Mouse (Mus musculus): ENCODE measurements around the gene Rexo4. TPM values are rescaled to one million over a fixed set of nuclear protein-coding genes. Genes with fewer than 3 reads are reported as not detected.
A peak's percentile ranks its signal among the peaks of the same experiment; 100 is the strongest.

The Rexo4 gene
- polyA plus RNA-seq (2012; rRNA removed): 82.2 and 85.9 TPM in 2 replicates

DNA sequence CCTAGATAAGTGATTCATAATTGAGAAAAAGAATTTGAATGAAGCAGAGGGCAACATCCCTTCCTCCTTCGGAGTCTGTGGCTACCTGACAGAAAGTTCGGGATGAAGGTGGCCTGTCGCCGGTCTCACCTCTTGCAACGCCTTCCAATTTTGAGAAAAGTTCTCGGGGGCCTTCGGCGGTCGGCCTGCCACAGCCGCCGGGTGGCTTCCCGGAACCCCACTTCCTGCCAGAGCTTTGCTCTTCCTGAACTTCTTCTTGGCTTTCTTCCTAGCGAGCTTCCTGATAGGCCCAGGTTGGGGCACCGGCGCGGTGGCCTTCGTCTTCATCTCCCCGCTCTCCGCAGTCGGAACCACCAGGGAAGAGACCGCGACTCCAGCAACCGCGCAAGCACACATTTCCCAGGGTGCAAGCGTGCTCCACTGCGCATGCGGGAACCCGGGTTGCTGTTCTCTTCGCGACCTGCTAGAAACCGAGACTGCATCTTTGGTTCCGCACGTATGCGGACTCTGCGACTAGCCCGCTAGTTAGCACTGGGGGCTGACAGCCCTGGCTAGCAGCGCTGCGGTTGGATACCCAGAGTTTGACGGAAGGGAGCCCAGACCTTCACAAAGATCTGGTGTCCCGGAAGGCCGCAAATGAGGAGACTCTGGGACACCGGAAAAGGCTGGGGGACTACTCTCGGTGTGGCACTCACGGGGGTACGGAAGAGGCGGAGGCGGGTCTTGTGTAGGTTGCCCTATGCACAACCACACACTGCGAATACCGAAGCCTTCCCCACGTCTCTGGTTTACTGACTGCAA, at the start of gene Rexo4:
Gene Rexo4, minus strand, starts transcription at position 464 of the 801 bp plus-strand sequence.
- Histone ChIP-seq H3K4me1 (ENCODE audit: control insufficient read depth, insufficient read depth, low read length) (peaks cover 9% of the 10 kb centered on the region; the same call in 1 of the 2 replicates), H3K27ac (ENCODE audit: insufficient read depth, low read length) (peak within 1 kb of the TSS; percentile 23), H3K4me3 (ENCODE audit: insufficient read depth, low read length) (peak within 1 kb of the TSS; percentile 41)
- TF ChIP-seq CTCF (IDR thresholded peaks at IDR 0.05; ENCODE audit: extremely low read depth, insufficient read depth, low read length) (no peak), POLR2A (IDR thresholded peaks at IDR 0.05; ENCODE audit: extremely low read depth, insufficient read depth, low read length) (peak; percentile 84)

GRCm38 (mm10) chr2:27009714-27010244, 45.6 kb upstream of the Rexo4 start, which contains the start of gene Cacfd1:
Cacfd1 (plus strand) TSS chr2:27009926.
- Histone ChIP-seq H3K4me1 (ENCODE audit: control insufficient read depth, insufficient read depth, low read length) (peaks cover 2% of the 10 kb centered on the region; the same call in 1 of the 2 replicates), H3K4me3 (ENCODE audit: insufficient read depth, low read length) (peak within 1 kb of the TSS; percentile 52), H3K27ac (ENCODE audit: insufficient read depth, low read length) (peak within 1 kb of the TSS; percentile 28; the same call in 1 of the 2 replicates)
- TF ChIP-seq CTCF (IDR thresholded peaks at IDR 0.05; ENCODE audit: extremely low read depth, insufficient read depth, low read length) (no peak), POLR2A (IDR thresholded peaks at IDR 0.05; ENCODE audit: extremely low read depth, insufficient read depth, low read length) (peak; percentile 57; the same call in 1 of the 2 replicates)

DNA sequence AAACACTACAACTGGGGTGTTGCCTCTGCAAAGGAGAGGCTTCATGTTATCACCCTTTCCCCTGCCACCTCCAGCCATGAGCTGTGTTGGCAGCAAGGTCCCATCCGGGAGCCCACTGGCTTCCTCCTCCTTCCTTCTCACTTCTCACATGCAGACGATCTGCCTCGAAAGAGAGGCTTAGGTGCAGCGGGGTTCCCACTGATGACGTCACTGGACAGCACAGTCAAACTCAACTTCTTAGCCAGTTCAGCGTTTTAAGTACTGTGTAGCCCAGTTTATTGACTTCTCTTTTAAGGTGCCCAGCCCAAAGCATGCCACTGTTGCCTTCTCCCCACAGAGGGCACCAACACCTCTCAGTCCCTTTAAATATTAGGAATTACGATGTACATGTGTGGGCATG, 43.5 kb upstream of the Rexo4 start:
- H3K4me1 ChIP-seq (ENCODE audit: control insufficient read depth, insufficient read depth, low read length): peaks cover 2% of the 10 kb centered on the region; the same call in 1 of the 2 replicates
- no peak overlapping the region for H3K4me3 ChIP-seq (ENCODE audit: insufficient read depth, low read length)
- no peak overlapping the region for H3K27ac ChIP-seq (ENCODE audit: insufficient read depth, low read length)
- TF ChIP-seq POLR2A (IDR thresholded peaks at IDR 0.05; ENCODE audit: extremely low read depth, insufficient read depth, low read length) (no peak), CTCF (IDR thresholded peaks at IDR 0.05; ENCODE audit: extremely low read depth, insufficient read depth, low read length) (no peak)

DNA sequence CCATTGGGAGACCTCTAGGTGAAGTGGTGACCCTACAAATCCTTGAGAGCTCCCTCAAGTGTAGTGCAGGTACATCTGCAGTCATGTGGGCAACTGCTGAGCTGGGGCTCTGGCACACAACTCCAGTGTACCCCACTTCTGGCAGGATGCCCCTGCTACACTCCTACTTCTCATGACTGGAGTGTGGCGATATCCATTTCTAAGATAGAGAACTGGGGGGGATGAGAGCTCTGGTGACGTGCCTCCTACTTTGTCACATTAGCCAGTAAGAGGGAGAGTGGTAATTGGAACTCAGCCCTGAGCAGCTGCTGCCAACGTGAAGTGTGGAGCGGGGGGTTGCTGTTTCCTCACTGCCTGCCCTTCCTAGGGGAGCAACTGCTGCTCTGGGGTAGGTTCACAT, 42.1 kb upstream of the Rexo4 start:
- TF ChIP-seq CTCF (IDR thresholded peaks at IDR 0.05; ENCODE audit: extremely low read depth, insufficient read depth, low read length): no peak
- TF ChIP-seq POLR2A (IDR thresholded peaks at IDR 0.05; ENCODE audit: extremely low read depth, insufficient read depth, low read length): no peak
- Histone ChIP-seq H3K4me3 (ENCODE audit: insufficient read depth, low read length) (no peak overlapping the region), H3K4me1 (ENCODE audit: control insufficient read depth, insufficient read depth, low read length) (peaks cover under 1% of the 10 kb centered on the region; the same call in 1 of the 2 replicates), H3K27ac (ENCODE audit: insufficient read depth, low read length) (no peak overlapping the region)

DNA sequence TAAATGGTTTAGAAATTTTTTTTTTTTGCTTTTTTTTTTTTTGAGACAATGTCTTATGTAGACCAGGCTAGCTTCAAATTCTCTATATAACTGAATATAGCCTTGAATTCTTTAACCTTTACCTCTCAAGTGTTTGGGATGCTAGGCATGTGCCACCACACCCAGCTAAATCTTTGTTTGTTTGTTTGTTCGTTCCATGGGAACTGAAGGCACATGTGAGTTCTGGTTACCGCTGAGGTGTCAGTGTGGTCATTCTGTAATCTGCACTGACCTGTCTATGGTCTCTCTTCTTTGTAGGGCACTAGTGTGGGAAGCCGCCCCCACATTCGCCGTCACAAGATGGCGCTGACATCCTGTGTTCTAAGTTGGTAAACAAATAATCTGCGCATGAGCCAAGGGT, 33.8 kb upstream of the Rexo4 start:
- H3K4me3 ChIP-seq (ENCODE audit: insufficient read depth, low read length): no peak overlapping the region
- no peaks in the 10 kb centered on the region for H3K4me1 ChIP-seq (ENCODE audit: control insufficient read depth, insufficient read depth, low read length)
- H3K27ac ChIP-seq (ENCODE audit: insufficient read depth, low read length): no peak overlapping the region
- no peak for TF ChIP-seq CTCF (IDR thresholded peaks at IDR 0.05; ENCODE audit: extremely low read depth, insufficient read depth, low read length)
- no peak for TF ChIP-seq POLR2A (IDR thresholded peaks at IDR 0.05; ENCODE audit: extremely low read depth, insufficient read depth, low read length)

DNA sequence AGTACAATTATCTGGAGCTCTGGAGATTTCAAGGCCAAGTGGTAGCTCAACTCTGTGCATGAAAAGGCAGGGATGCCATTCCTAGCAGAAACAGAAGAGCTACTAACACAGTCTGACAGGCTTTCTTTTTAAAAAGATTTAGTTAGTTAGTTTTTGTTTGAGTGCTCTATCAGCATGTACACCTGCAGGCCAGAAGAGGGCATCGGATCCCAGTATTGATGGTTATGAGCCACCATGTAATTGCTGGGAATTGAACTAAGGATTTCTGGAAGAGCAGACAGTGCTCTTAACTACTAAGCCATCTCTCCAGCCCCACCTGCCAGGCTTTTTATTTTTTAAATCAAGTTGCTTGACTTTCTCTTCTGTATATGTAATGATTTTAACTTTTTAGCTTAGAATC, 33.3 kb upstream of the Rexo4 start:
- H3K27ac ChIP-seq (ENCODE audit: insufficient read depth, low read length): no peak overlapping the region
- TF ChIP-seq POLR2A (IDR thresholded peaks at IDR 0.05; ENCODE audit: extremely low read depth, insufficient read depth, low read length) (no peak), CTCF (IDR thresholded peaks at IDR 0.05; ENCODE audit: extremely low read depth, insufficient read depth, low read length) (no peak)
- H3K4me3 ChIP-seq (ENCODE audit: insufficient read depth, low read length): no peak overlapping the region
- no peaks in the 10 kb centered on the region for H3K4me1 ChIP-seq (ENCODE audit: control insufficient read depth, insufficient read depth, low read length)

DNA sequence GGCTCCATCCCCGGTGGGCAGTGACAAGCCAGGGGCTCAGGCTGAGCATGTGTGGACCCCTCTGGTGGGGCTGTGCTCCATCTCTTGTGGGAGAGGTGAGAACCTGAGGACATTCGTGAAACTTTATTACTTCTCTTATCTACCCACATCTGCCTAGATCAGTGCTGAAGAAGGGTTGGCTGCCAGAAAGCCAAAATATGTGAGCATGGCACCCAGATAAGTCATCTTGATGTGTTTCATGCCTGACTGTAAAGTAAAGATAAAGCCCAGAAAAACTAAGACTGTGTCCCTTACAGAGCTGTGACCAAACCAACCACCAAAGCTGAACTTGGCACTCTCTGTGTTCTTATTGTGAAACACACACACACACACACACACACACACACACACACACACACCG, 29.8 kb upstream of the Rexo4 start:
- H3K4me3 ChIP-seq (ENCODE audit: insufficient read depth, low read length): no peak overlapping the region
- no peak for TF ChIP-seq POLR2A (IDR thresholded peaks at IDR 0.05; ENCODE audit: extremely low read depth, insufficient read depth, low read length)
- TF ChIP-seq CTCF (IDR thresholded peaks at IDR 0.05; ENCODE audit: extremely low read depth, insufficient read depth, low read length): no peak
- H3K27ac ChIP-seq (ENCODE audit: insufficient read depth, low read length): no peak overlapping the region
- no peaks in the 10 kb centered on the region for H3K4me1 ChIP-seq (ENCODE audit: control insufficient read depth, insufficient read depth, low read length)

- no peak overlapping the region for H3K27ac ChIP-seq (ENCODE audit: insufficient read depth, low read length)
- no peak overlapping the region for H3K4me3 ChIP-seq (ENCODE audit: insufficient read depth, low read length)
- no peaks in the 10 kb centered on the region for H3K4me1 ChIP-seq (ENCODE audit: control insufficient read depth, insufficient read depth, low read length)
- no peak for TF ChIP-seq CTCF (IDR thresholded peaks at IDR 0.05; ENCODE audit: extremely low read depth, insufficient read depth, low read length)
- TF ChIP-seq POLR2A (IDR thresholded peaks at IDR 0.05; ENCODE audit: extremely low read depth, insufficient read depth, low read length): no peak
Measured at GRCm38 (mm10) chr2:26984640-26985039, 20.5 kb upstream of the Rexo4 start.

DNA sequence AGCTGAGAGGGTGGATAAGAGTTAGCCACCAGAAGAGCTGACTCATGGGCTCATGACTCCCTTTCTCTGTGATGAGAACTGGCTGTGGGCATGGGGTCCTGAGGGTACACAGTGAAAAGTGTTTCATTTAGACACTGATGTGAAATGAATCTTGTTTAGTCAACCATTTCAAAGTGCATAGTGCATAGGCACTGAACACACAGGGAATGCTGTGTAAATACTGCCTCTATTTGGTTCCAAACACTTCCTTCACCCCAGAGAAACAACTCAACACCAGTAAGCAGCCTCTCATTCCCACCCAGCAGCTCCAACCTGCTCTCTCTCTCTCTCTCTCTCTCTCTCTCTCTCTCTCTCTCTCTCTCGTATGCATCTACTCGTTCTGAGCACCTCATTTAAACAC, 20.0 kb upstream of the Rexo4 start:
- H3K27ac ChIP-seq (ENCODE audit: insufficient read depth, low read length): no peak overlapping the region
- TF ChIP-seq POLR2A (IDR thresholded peaks at IDR 0.05; ENCODE audit: extremely low read depth, insufficient read depth, low read length): no peak
- no peak for TF ChIP-seq CTCF (IDR thresholded peaks at IDR 0.05; ENCODE audit: extremely low read depth, insufficient read depth, low read length)
- no peak overlapping the region for H3K4me3 ChIP-seq (ENCODE audit: insufficient read depth, low read length)
- no peaks in the 10 kb centered on the region for H3K4me1 ChIP-seq (ENCODE audit: control insufficient read depth, insufficient read depth, low read length)

DNA sequence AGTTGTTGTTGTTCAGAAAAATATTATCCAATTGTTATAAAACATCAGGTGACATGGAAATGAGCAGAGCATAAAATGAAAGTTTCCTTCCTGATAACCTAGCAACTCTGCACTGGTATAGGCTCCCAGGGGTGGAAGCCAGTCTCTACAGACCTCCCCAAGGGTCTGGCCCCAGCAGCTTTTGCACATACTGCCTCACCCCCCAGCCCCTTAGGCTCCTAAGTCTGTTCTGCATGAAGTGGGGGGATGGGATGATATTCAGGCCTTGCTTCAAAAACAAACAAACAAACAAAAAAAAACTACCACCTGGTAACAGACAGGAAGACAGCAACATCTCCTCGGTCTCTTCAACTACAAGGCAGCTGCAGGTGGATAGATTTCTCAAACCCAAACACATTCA, 16.2 kb upstream of the Rexo4 start:
- TF ChIP-seq POLR2A (IDR thresholded peaks at IDR 0.05; ENCODE audit: extremely low read depth, insufficient read depth, low read length) (no peak), CTCF (IDR thresholded peaks at IDR 0.05; ENCODE audit: extremely low read depth, insufficient read depth, low read length) (no peak)
- Histone ChIP-seq H3K4me1 (ENCODE audit: control insufficient read depth, insufficient read depth, low read length) (no peaks in the 10 kb centered on the region), H3K27ac (ENCODE audit: insufficient read depth, low read length) (no peak overlapping the region), H3K4me3 (ENCODE audit: insufficient read depth, low read length) (no peak overlapping the region)

Measured in cortical plate, adult 2 months (tissue).